Mouse (Mus musculus): ENCODE results near the gene Cpeb4.
"Not testable (repeated sequence)": the region's sequence is repeated elsewhere in the genome, so short reads cannot be mapped to it uniquely, and the experiment has no call there.

The Cpeb4 gene

GRCm38 (mm10) chr11:31871911-31872310 is at the start of gene Cpeb4:
Gene Cpeb4, plus strand, starts transcription at chr11:31872211.
- DNase-seq (ENCODE audit: low read depth), result no peak

GRCm38 (mm10) chr11:31822556-31822955 is 49.5 kb upstream of the Cpeb4 start:
- no peak for DNase-seq (ENCODE audit: low read depth)

DNA sequence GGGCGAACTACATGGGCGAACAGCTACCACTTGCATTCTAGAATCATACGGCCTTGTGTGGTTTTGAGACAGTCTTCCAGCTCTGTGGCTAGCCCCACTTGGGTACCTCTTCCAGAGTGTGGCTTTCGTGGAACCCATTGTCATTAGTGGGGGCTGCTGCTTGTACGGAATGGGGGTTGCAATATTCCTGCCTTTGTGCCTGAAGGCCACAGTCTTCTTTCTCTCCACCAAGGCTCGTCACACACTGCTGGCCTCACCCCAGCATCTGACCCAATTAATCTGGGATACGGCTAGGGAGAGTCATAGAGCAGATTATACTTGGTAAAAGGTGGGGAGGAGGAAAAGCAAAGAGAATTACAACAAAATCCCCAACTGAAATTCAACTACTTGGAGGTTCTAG is 48.5 kb upstream of the Cpeb4 start:
- DNase-seq (ENCODE audit: low read depth), result no peak

DNA sequence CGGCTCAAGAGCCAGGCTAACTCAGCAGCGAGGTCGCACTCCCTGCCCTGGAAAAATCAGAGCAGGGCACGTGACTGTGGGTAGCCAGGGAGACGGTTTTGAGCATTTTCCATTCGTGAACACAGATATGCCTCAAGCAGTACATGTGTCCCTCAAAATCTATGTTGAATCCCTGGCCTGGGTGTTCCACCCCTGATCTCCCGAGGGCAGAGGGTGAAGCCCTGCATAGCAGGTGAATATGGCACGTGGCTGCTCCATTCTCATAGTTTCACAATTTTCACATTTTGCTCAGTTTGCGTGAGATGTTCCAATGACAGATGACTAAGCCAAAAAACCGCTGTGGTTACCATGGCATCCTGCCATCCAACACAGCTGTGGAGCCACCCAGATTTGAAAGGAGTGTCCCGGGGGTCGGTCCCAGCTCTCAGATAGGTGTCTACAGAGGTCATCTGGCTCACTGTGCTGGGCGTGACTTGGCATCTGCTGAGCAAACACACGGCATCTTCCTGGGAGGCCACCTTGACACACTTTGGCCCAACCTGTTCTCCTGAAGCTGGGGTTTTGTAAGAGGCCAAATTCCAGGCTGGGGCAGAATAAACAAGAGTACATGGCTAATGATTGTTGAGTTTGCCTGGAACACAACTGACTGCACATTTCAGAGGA is 47.4 kb upstream of the Cpeb4 start:
- DNase-seq (ENCODE audit: low read depth), result no peak

- no peak for DNase-seq (ENCODE audit: low read depth)
Observed at GRCm38 (mm10) chr11:31828011-31828770, 43.8 kb upstream of the Cpeb4 start.

GRCm38 (mm10) chr11:31828771-31829072 is 43.3 kb upstream of the Cpeb4 start:
- DNase-seq (ENCODE audit: low read depth), result no peak

- no peak for DNase-seq (ENCODE audit: low read depth)
Observed at GRCm38 (mm10) chr11:31830213-31831151, 41.5 kb upstream of the Cpeb4 start.

- peak; percentile 87 for DNase-seq (ENCODE audit: low read depth)
Observed at GRCm38 (mm10) chr11:31831451-31831850, 40.6 kb upstream of the Cpeb4 start.

DNA sequence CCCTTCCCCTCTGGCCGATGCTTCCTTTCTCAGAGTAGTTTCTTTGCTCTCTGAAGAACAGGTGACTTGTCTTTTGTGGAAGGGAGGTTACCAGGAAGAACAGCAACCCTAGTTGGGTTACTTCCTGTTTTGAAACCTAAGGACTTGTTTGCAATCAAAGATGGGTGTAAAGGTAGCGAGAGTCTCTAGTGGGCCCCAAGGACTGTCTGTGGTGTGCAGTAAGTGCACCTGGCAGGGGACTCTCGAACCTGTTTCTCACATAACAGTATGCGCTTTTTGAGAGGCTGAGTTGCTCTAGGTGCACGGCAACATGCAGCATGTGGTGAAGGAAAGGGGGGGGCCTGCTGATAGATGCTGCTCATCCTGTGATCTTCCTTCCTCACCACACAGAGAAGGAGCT is 40.0 kb upstream of the Cpeb4 start:
- DNase-seq (ENCODE audit: low read depth), result no peak

DNA sequence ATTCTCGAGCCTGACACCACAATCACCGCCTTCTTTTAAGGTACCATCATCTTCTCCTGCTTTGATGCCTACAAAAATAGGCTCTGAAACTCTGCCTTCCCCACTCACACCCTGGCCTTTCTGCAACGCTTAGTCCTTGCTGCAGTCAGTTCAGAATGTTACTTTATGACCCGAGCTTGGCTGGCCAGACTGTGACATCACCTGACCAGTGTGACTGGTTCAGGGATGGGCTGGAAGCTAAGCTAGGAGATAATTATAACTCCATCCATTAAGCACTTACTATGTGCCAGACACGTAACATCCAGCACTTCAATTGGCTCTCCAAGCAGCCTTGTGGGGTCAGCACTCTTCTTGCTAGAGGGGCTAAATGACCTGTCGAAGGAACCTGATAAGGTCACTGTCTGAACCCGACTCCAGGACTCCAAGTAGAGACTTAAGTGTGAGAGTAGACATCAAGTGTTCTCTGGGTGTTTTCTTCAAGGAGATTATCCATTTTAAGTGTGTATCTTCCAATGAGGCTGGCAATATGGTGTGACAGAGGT is 39.5 kb upstream of the Cpeb4 start:
- no peak for DNase-seq (ENCODE audit: low read depth)

DNA sequence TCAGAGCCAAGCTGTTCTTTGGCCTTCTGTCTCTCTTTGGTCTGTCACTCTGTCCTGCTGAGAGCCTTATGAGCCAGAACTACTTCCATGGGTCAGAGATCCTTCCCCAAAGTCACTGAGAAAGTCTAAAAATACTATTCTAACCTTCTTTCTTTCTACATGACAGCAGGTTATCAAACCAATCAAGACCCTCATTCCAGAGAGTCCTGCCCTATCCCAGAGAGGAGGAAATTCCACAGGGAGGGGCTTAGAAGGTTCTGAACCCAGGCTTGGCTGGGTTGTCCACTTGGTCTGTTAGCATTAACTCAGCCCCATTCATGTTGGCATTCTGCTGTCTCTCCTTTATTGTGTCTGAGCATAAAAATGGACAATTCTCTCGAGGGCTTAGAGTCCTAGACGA is 38.5 kb upstream of the Cpeb4 start:
- DNase-seq (ENCODE audit: low read depth), result no peak

- peak; percentile 53 for DNase-seq (ENCODE audit: low read depth)
Observed at GRCm38 (mm10) chr11:31835352-31835751, 36.7 kb upstream of the Cpeb4 start.

DNA sequence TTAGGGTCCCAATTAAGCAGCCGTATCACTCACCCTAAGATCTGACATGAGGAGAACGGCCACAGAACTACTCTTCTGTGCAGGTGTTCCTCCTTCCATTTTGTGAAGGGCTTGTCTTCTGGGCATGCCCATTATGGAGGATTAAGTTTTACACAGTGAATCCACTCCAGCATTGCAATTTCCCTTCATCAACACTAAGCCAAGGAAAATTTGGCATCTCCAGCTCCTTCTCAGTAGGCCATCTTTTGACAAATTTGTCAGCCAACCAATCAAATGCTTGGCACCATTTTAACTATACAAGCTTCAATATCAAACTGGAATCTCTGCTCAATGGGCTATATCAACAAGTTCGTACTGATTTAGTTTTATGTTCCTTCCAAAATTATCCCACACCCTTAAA is 34.8 kb upstream of the Cpeb4 start:
- no peak for DNase-seq (ENCODE audit: low read depth)

- DNase-seq (ENCODE audit: low read depth), result no peak
Observed at GRCm38 (mm10) chr11:31837753-31838152, 34.3 kb upstream of the Cpeb4 start.

DNA sequence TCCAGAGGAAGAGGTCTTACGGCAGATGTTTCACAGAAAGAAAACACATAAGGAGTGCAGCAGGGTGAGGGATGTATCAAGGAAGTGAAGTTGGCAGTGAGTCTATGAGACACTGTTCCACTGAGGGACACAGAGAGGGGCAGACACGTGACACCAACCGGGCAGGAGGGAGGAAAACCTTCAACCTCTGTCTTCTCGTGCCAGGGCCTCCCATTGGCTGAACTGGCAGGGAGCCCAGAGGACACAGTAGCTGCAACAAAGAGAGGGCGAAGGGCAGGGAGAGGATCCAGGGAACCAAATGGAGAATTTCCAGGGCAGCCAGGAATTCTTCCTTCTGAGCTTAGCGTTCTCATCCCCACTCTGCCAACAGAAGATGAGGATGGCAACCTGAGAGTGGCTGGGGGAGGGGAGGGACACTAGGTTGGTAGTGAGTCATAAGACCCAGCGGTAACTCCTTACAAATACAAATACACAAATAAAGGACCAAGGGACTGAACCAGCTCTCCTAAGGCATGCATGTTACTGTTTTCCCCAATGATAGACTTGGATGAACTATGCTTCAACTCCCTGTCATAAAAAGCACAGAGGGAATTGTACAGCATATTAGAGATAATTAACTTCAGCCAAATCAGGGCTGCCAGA is 33.4 kb upstream of the Cpeb4 start:
- no peak for DNase-seq (ENCODE audit: low read depth)

DNA sequence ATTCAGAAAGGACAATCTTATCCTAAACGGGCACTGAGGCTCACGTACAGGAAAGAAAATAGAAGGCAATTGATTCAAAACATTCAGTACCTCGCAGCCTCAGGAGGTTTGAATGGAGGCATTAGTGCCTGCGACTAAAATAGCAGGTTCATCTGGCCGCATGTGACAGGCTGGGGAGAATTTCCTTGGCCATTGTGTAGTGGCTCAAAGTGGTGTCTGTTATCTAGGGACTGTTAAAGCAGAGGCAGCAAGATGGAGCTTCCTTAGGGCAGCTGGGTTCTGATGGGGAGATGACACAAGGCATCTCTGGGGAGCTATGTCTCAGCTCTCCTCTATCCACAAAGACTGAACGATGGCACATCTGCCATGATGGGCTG is 32.9 kb upstream of the Cpeb4 start:
- no peak for DNase-seq (ENCODE audit: low read depth)

- DNase-seq (ENCODE audit: low read depth), result no peak
Observed at GRCm38 (mm10) chr11:31842171-31842959, 29.6 kb upstream of the Cpeb4 start.

DNA sequence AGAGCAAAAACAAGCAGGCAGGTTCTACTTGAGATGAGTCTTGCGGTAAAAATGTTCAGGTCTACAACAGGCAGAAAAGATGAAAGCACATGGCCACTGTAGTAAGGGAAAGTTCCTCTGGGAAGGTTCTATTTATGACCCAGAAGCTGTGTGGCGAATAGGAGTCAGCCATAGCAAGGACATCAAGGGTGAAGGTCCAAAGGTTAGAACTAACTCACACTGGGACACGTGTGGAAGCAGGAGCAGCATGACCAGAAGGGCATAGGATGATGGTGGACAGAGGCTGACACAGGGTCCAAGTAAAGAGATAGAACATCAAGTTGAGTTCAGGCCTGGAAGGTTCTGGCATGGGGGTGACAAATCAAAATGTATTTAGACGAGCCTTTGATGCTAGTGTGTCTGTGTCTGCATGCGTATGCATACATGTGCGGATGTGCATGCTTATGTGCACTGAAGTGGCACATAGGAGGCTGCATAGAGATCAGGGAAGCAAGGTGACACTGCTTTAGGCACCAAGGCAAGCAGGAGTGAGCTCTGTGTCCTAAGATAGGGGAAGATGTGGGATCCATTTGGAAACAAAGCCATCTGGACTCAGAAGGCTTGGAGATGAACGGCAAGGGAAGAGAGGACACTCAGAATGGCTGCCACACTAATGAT is 28.7 kb upstream of the Cpeb4 start:
- no peak for DNase-seq (ENCODE audit: low read depth)

DNA sequence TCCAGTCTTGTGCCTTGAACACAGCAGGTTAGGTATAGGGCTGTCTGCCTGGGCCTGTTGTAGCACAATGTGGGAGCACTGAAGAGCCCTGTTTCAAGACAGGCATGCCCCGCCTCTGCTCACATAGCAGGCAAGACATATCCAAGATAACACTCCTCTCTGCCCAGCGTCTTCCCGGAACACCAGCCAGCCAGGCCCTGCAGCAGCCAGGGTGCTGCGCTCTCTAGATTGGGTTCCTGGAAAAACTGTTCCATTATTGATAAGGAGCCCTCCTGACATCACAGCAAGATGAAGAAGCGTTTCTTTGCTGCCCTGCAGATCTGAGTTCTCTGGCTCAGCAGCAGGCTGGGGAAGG is 28.2 kb upstream of the Cpeb4 start:
- DNase-seq (ENCODE audit: low read depth), result peak; percentile 93

- DNase-seq (ENCODE audit: low read depth), result not testable (repeated sequence)
Observed at GRCm38 (mm10) chr11:31845111-31845510, 26.9 kb upstream of the Cpeb4 start.
